Mouse (Mus musculus): ENCODE measurements around the gene Ttc7b.

The Ttc7b gene

DNA sequence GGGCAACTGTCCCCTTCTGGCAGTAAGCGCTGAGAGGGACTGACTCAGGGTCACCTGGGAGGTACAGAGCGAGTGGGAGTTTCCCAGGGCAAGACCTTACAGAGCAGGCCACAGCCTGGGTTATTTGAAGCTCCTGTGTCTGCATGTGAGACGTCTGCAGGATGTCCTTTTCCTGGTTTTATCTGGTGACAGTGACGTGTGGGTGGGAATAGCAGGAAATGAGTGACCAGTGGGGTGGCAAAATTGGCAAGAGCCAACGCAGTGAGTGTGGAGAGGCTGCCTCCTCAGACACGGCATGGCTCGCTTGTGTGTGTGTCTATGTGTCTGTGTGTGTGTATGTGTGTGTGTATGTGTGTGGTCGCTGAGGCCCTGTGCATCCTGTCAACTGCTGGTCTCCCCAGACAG lies 221.3 kb downstream of the Ttc7b start:
- TF ChIP-seq GATA4 (IDR thresholded peaks at IDR 0.05; ENCODE audit: insufficient replicate concordance, low read length) = peak; percentile 60; the same call in 1 of the 2 replicates

- no peak for TF ChIP-seq GATA4 (IDR thresholded peaks at IDR 0.05; ENCODE audit: insufficient replicate concordance, low read length)
Measured at GRCm38 (mm10) chr12:100298788-100299187, 221.8 kb downstream of the Ttc7b start.

GRCm38 (mm10) chr12:100297961-100298360 lies 222.7 kb downstream of the Ttc7b start:
- TF ChIP-seq GATA4 (IDR thresholded peaks at IDR 0.05; ENCODE audit: insufficient replicate concordance, low read length) = no peak

DNA sequence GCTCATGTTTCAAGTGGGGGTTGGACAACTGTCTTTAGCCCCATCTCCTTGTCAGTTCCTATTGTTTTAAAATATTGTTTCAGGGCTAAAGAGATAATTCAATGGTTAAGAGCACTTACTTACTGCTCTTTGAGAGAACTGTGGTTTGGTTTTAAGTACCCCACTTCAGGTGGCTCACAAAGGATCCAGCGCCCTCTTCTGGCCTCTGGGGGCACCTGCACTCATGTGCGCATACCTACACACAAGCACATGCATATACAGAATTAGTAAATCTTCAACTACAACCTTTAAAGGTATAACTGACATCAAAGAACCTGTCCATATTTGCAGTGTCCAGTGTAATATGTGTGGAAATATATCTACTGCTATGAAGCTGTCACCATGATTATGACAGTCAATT lies 226.2 kb downstream of the Ttc7b start:
- TF ChIP-seq GATA4 (IDR thresholded peaks at IDR 0.05; ENCODE audit: insufficient replicate concordance, low read length) = no peak

- no peak for TF ChIP-seq GATA4 (IDR thresholded peaks at IDR 0.05; ENCODE audit: insufficient replicate concordance, low read length)
Measured at GRCm38 (mm10) chr12:100293956-100294355, 226.7 kb downstream of the Ttc7b start.

- no peak for TF ChIP-seq GATA4 (IDR thresholded peaks at IDR 0.05; ENCODE audit: insufficient replicate concordance, low read length)
Measured at GRCm38 (mm10) chr12:100290711-100291685, 229.6 kb downstream of the Ttc7b start.

GRCm38 (mm10) chr12:100290178-100290531 lies 230.5 kb downstream of the Ttc7b start:
- TF ChIP-seq GATA4 (IDR thresholded peaks at IDR 0.05; ENCODE audit: insufficient replicate concordance, low read length) = no peak

- no peak for TF ChIP-seq GATA4 (IDR thresholded peaks at IDR 0.05; ENCODE audit: insufficient replicate concordance, low read length)
Measured at GRCm38 (mm10) chr12:100289267-100290177, 231.1 kb downstream of the Ttc7b start.

DNA sequence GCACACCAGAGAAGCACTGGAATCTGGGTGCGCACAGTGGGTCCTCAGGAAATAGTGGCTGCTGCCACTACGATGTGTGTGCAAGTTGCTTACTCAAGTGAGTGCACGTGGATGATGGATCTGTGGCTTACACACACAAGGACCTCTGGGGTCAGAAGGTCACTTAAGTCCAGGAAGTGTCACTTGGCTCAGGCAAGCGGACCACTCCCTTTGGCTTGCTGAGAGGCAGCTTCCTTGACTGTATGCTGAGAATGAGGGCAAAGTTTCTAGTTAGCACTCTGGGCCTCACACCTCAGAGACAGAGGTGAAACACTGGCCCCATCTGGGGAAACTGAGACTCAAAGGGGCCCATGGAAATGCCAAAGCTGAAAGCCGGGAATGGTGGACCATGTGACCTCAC lies 232.6 kb downstream of the Ttc7b start:
- TF ChIP-seq GATA4 (IDR thresholded peaks at IDR 0.05; ENCODE audit: insufficient replicate concordance, low read length) = no peak

GRCm38 (mm10) chr12:100287565-100287964 lies 233.1 kb downstream of the Ttc7b start:
- no peak for TF ChIP-seq GATA4 (IDR thresholded peaks at IDR 0.05; ENCODE audit: insufficient replicate concordance, low read length)

DNA sequence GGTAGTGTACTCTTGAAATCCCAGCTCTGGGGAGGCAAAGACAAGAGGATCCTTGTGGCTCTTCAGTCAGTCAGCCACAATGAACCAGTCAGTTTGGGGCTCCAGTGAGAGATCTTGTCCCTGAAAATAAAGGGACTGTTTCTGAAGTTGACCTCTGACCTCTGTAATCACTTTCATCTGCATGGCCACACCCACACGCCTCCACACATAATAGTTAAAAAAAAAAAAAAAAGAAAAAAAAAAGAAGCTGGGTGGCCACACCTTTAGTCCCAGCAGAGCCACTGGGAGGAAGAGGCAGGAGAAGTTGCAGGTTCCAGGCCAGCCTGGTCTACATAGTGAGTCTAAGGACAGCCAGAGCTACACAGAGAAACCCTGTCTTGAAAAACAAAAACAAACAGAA lies 237.3 kb downstream of the Ttc7b start:
- TF ChIP-seq GATA4 (IDR thresholded peaks at IDR 0.05; ENCODE audit: insufficient replicate concordance, low read length) = no peak

- TF ChIP-seq GATA4 (IDR thresholded peaks at IDR 0.05; ENCODE audit: insufficient replicate concordance, low read length) = no peak
Measured at GRCm38 (mm10) chr12:100282025-100282885, 238.4 kb downstream of the Ttc7b start.

DNA sequence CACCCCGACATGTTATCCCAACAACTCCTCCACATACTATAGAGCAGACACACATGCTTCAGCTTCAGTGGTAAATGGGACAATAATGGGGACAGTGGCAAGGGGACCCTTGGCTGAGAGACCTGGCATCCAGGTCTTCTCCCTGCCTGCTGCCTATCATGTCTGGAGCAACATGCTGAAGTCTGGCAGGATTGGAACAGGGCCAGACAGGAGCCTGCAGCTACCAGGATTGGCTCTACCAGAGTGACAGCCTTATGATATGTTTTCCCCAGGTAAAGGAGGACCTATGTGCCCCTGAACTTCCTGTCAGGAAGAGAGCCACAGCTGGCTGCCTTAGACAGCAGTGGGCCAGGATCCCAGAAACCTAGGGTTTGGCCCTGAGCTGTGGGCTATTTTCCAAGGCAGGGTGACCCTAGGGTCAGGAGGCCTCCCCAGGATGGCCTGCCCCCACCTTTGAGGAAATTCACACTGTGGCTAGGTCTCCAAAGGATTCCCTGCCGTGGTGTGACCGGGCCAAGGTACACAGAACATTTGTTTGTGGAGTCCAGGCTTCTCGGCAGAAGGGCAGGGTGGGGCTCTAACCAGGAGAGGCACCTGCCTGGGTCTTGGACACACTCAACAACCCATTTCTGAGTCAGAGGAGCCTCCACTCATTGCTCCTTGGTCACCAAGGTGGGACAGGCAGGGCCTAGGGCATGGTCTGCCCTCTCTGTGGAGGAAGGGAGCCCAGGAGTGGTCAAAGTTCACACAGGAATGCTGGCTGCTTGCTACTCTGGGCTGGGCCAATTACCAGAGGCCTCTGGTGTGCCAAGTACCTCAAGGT lies 239.4 kb downstream of the Ttc7b start:
- no peak for TF ChIP-seq GATA4 (IDR thresholded peaks at IDR 0.05; ENCODE audit: insufficient replicate concordance, low read length)

DNA sequence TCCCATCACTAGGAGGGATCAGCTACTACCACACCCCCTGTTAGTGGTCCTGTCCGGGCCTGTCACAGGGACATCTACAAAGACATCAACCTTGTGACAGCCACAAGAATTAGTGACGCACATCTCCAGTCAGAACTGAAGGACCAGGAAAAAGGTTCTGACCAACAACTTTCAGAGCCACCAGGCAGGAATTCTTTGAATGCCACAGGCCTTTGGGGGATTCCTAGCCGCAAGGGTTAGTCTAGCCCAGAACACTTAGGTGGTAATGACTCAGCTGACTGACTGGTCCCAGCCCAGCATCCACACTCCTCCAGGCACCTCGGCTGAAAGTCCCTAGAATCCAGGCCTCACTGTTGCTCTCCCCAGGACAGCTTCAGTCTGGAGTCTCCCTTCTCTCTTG lies 240.7 kb downstream of the Ttc7b start:
- no peak for TF ChIP-seq GATA4 (IDR thresholded peaks at IDR 0.05; ENCODE audit: insufficient replicate concordance, low read length)
